Mouse (Mus musculus) midbrain, embryonic 14.5 days (tissue): ENCODE data around the gene Sik1. TPM values are rescaled to one million over a fixed set of nuclear protein-coding genes. Genes with fewer than 3 reads are reported as not detected.

ENCODE experiments used
- ATAC-seq: fragments of 200-750 bp; cut with Nextera tagmentation; 2 replicates; pipeline ENCODE4 v1.8.0; 2017; ENCODE audit warnings: moderate number of reproducible peaks, moderate library complexity; ENCODE audit not compliant: low FRiP score, low TSS enrichment
- DNase-seq: peaks from one replicate; pipeline ENCODE4 v3.0.0-alpha.2; 2015
- H3K27ac ChIP-seq: fragments of 300-500 bp; sonication (generic); replicated peaks from 2 replicates; pipeline ENCODE4 v1.5.1; 2014; ENCODE audit warnings: mild to moderate bottlenecking, low read depth, low read length, moderate library complexity
- H3K27me3 ChIP-seq: fragments of 300-500 bp; sonication (generic); 2 replicates; pipeline ENCODE4 v1.6.1; 2014; ENCODE audit warnings: low read length, control low read depth, mixed read lengths; ENCODE audit not compliant: control insufficient read depth, insufficient read depth
- H3K36me3 ChIP-seq: fragments of 300-500 bp; sonication (generic); 2 replicates; pipeline ENCODE4 v1.6.1; 2014; ENCODE audit warnings: low read length, control low read depth; ENCODE audit not compliant: control insufficient read depth, insufficient read depth
- H3K4me1 ChIP-seq: fragments of 300-500 bp; sonication (generic); 2 replicates; pipeline ENCODE4 v1.6.1; 2014; ENCODE audit warnings: mild to moderate bottlenecking, antibody characterized with exemption, low read length, control low read depth; ENCODE audit not compliant: control insufficient read depth, insufficient read depth
- H3K4me2 ChIP-seq: fragments of 300-500 bp; sonication (generic); 2 replicates; pipeline ENCODE4 v1.6.1; 2014; ENCODE audit warnings: mild to moderate bottlenecking, low read length, moderate library complexity
- H3K4me3 ChIP-seq: fragments of 300-500 bp; sonication (generic); replicated peaks from 2 replicates; pipeline ENCODE4 v1.5.1; 2014; ENCODE audit warnings: low read depth, low read length
- H3K9ac ChIP-seq: fragments of 300-500 bp; sonication (generic); replicated peaks from 2 replicates; pipeline ENCODE4 v1.6.1; 2014; ENCODE audit warnings: mild to moderate bottlenecking, low read length, moderate library complexity
- H3K9me3 ChIP-seq: fragments of 300-500 bp; sonication (generic); 2 replicates; pipeline ENCODE4 v1.6.1; 2016; ENCODE audit warnings: low read length, control low read depth, mixed read lengths; ENCODE audit not compliant: control insufficient read depth
- WGBS: fragments of 180-500 bp; shearing (Covaris S2); extraction: QIAGEN DNeasy Blood & Tissue Kit; methylation state at CpG from one replicate; pipeline ENCODE4 v1.1.7; 2014; 5-methylcytosine and 5-hydroxymethylcytosine counted together
- polyA plus RNA-seq: library from polyadenylated mRNA; unstranded; fragments of >200 nt; fragmentation: Nextera tagmentation; extraction: Ambion mirVana; gene quantifications from 2 replicates; pipeline ENCODE4 v1.2.1, GENCODE M21; 2014

Sik1 gene
- polyA plus RNA-seq, 1 experiment from 2014 or later: 19.3 TPM

DNA sequence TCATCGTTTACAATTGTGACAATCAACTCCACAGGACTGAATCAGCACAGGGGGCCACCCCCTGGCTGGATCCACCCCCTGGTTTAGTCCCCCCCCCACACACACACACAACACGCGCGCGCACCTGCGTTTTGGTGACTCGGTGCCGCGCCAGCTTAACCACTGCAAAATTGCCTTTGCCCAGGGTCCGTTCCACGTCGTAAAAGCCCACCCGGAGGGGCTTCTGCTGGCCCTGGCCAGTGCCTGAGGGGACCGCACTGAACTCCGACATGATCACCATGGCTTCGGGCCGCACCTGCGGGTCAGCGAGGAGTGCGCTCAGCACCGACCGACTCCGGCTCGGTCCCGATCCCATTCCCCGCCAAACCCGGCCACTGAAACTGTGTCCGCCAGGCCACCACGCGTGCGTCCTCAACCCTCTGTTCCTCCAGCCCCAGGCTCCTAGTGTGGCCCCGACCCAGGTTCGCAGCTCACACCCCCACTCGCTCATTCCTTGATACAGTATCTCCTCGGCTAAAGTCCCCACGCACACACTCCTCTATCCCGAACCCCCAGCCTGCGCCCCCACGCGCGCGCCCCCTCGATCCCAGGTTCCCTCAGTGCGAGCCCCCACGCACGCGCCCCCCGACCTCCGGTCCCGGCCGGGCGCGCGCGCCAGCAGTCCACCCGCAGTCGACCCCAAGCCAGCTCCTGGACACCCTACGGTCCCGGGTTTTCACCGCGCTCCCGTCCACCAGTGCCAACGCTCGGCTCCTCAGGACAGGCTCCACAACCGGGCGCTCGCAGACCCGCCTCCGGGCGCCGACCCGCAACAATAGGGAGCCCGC lies 621 bp downstream of the Sik1 start:
- Histone ChIP-seq H3K4me3 (peak overlapping the region; percentile 86), H3K4me2 (peak overlapping the region; percentile 71), H3K27me3 (no peaks in the 10 kb centered on the region), H3K27ac (peak overlapping the region; percentile 83), H3K4me1 (peaks cover 23% of the 10 kb centered on the region), H3K36me3 (peaks cover 20% of the 10 kb centered on the region), H3K9me3 (no peaks in the 10 kb centered on the region), H3K9ac (peak overlapping the region; percentile 82)
- WGBS: under 1% methylated on average over 71 of the region's 73 CpGs
- DNase-seq: peak; percentile 75
- peak; percentile 72 for ATAC-seq

GRCm38 (mm10) chr17:31853448-31854188 lies 2.0 kb downstream of the Sik1 start:
- H3K4me1 ChIP-seq: peaks cover 23% of the 10 kb centered on the region
- H3K9ac ChIP-seq: peak overlapping the region; percentile 12; the same call in 1 of the 2 replicates
- peaks cover 33% of the 10 kb centered on the region for H3K36me3 ChIP-seq
- no peaks in the 10 kb centered on the region for H3K27me3 ChIP-seq
- DNase-seq (no peak), ATAC-seq (no peak)
- no peak overlapping the region for H3K27ac ChIP-seq
- no peaks in the 10 kb centered on the region for H3K9me3 ChIP-seq
- WGBS: 76% methylated on average over 17 of the region's 17 CpGs
- peak overlapping the region; percentile 86 for H3K4me3 ChIP-seq
- peak overlapping the region; percentile 71 for H3K4me2 ChIP-seq

- Histone ChIP-seq H3K4me2 (peak overlapping the region; percentile 71), H3K27me3 (no peaks in the 10 kb centered on the region), H3K36me3 (peaks cover 40% of the 10 kb centered on the region), H3K4me1 (peaks cover 23% of the 10 kb centered on the region), H3K9me3 (no peaks in the 10 kb centered on the region), H3K4me3 (peak overlapping the region; percentile 86; the same call in 1 of the 2 replicates), H3K27ac (no peak overlapping the region), H3K9ac (peak overlapping the region; percentile 12; the same call in 1 of the 2 replicates)
- ATAC-seq: no peak
- no peak for DNase-seq
- 64% methylated on average over 12 of the region's 12 CpGs for WGBS
Measured at GRCm38 (mm10) chr17:31852782-31853447, 2.7 kb downstream of the Sik1 start.

DNA sequence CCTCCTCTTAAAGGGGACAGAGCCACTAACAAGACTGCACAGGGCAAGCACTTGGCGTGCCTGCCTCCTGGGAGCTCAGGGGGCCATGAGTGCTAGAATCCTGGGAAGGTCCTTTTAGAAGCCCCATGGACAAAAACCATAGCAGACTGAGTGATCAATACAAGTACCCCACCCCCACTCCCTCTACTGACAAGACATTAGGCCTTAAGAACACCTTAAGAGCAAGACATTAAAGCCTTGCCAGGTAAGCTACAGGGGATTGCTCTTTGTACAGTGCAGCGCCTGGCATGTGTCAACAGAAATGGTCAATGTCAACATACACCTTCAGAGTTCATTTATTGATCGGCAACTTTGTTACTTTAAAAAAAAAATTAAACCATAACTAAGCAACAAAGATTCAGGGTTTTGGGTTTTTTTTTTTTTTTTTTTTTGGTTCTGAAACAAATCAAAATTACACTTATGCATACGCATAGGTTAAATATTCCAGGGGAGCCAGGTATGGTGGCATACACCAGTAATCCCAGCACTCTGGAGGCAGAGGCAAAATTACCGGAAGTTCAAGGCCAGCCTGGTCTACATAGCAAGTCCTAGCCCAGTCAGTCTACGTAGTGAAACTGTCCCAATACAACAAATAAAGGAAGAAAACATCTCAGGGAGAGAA lies 3.7 kb downstream of the Sik1 start:
- no peak overlapping the region for H3K4me2 ChIP-seq

DNA sequence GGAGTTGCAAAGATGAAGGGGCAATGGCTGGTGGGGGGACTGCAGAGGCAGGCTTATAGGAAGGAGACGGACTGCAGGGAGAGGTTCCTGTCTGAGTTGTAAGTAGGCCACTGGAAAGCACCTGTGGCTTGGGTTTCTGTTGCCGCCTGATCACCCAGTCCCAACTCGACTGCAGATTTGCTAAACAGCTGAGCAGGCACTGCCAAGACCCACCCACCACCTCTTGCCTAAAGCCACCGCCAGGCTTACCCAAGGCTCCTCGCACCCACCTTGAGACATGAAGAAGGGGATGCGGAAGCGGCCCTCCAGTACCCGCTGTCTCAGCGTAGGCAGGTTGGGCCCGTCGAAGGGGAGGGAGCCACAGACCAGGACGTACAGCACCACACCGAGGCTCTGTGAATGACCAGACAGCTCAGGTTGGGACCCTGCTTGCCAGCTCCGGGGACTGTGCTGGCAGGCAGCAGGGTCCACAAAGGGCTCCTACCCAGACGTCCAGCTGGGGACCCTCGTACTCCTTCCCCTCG lies 5.1 kb downstream of the Sik1 start:
- 93% methylated on average over 17 of the region's 17 CpGs for WGBS
- Histone ChIP-seq H3K4me1 (peaks cover 16% of the 10 kb centered on the region), H3K27ac (no peak overlapping the region), H3K27me3 (no peaks in the 10 kb centered on the region), H3K4me3 (no peak overlapping the region), H3K9ac (no peak overlapping the region), H3K36me3 (peaks cover 64% of the 10 kb centered on the region), H3K9me3 (no peaks in the 10 kb centered on the region), H3K4me2 (no peak overlapping the region)
- ATAC-seq (no peak), DNase-seq (no peak)

More for the DNA sequence above, 3.7 kb downstream of the Sik1 start:
- no peak overlapping the region for H3K4me3 ChIP-seq
- peaks cover 50% of the 10 kb centered on the region for H3K36me3 ChIP-seq
- no peak for ATAC-seq
- peaks cover 23% of the 10 kb centered on the region for H3K4me1 ChIP-seq
- H3K9ac ChIP-seq: no peak overlapping the region
- DNase-seq: no peak
- WGBS: 93% methylated on average over 6 of the region's 6 CpGs
- no peak overlapping the region for H3K27ac ChIP-seq
- no peaks in the 10 kb centered on the region for H3K27me3 ChIP-seq
- no peaks in the 10 kb centered on the region for H3K9me3 ChIP-seq

DNA sequence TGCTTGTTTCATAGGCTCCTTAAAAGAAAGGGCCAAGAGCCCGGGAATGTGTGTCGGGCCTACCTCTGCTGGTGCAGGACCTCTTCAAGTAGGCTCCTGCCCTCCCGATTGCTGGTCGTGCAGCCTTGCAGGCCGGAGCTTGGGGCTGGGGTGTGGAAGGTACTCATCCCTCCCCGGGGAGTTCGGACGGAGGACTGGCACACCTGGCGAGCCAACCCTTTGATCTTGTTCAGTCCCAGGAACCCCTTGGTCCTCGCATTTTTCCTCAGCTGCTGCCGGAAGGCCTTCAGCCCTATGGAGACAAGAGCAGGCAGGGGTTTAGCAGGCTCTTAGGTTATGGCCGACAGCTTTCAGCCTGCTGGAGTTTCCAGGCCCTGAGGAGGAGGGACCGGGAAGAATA lies 8.6 kb downstream of the Sik1 start:
- DNase-seq: no peak
- no peak for ATAC-seq
- Histone ChIP-seq H3K36me3 (peaks cover 80% of the 10 kb centered on the region), H3K4me3 (no peak overlapping the region), H3K4me1 (no peaks in the 10 kb centered on the region), H3K27ac (no peak overlapping the region), H3K9ac (no peak overlapping the region), H3K4me2 (no peak overlapping the region), H3K27me3 (no peaks in the 10 kb centered on the region), H3K9me3 (no peaks in the 10 kb centered on the region)
- 94% methylated on average over 13 of the region's 13 CpGs for WGBS

DNA sequence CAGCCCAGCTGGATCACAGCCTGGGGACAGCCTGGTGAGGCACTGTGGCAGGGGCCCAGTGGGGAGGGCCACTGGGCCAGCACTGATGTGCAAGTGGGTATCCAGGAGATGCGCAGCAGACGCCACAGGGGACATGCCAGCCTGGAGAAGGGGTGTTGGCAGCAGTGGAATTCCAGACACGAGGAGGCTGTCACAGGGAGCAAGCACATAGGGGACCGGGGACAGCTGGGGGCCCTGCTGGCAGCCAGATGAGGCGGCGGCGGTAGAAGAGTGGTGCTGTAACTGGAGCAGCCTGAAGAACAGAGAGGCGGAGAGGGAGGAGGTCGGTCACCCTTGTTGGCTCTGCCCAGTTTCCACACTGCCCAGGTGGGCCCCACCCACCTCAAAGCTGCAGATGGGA lies 9.3 kb downstream of the Sik1 start:
- peaks cover 77% of the 10 kb centered on the region for H3K36me3 ChIP-seq
- H3K4me3 ChIP-seq: no peak overlapping the region
- no peak overlapping the region for H3K9ac ChIP-seq
- H3K27me3 ChIP-seq: no peaks in the 10 kb centered on the region
- no peaks in the 10 kb centered on the region for H3K9me3 ChIP-seq
- no peak overlapping the region for H3K4me2 ChIP-seq
- 86% methylated on average over 9 of the region's 9 CpGs for WGBS
- no peak for DNase-seq
- H3K27ac ChIP-seq: no peak overlapping the region
- no peak for ATAC-seq
- no peaks in the 10 kb centered on the region for H3K4me1 ChIP-seq

DNA sequence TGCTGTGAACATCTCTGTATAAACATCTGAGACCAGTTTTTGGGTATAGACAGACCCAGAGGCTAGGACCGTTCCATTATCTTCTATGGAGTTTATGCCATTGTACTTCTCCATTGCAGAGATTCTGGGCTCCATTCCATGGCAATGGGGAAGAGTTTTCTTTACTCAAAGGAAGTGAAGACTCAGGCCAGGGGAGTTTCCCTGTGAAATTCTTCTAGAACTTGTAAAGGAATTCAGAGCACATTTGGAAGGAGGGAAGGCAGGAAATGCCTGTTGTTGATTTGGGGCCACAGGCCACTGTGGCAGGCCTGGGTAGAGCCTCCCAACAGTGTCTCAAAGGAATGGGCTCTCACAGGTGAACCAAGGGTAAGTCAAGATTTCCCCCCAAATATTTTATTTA lies 11.7 kb downstream of the Sik1 start:
- no peaks in the 10 kb centered on the region for H3K4me1 ChIP-seq
- no peak overlapping the region for H3K4me3 ChIP-seq
- H3K9ac ChIP-seq: no peak overlapping the region
- no peak overlapping the region for H3K4me2 ChIP-seq
- no peak overlapping the region for H3K27ac ChIP-seq
- DNase-seq: no peak
- H3K9me3 ChIP-seq: no peaks in the 10 kb centered on the region
- no peaks in the 10 kb centered on the region for H3K27me3 ChIP-seq
- WGBS: 87% methylated on average over 1 of the region's 1 CpGs
- no peak for ATAC-seq
- peaks cover 54% of the 10 kb centered on the region for H3K36me3 ChIP-seq
